Mouse (Mus musculus) embryonic facial prominence, embryonic 12.5 days (tissue): ENCODE measurements around the gene Sumo1. TPM values are rescaled to one million over a fixed set of nuclear protein-coding genes. Genes with fewer than 3 reads are reported as not detected.

Experiments used
- ATAC-seq: fragments of 200-750 bp; cut with Nextera tagmentation; 2 replicates; pipeline ENCODE4 v1.8.0; 2017; ENCODE audit not compliant: insufficient number of reproducible peaks, insufficient read depth, low FRiP score, low TSS enrichment
- H3K27ac ChIP-seq: fragments of 300-500 bp; sonication (generic); 2 replicates; pipeline ENCODE4 v1.5.1; 2016; ENCODE audit warnings: mild to moderate bottlenecking
- H3K27me3 ChIP-seq: fragments of 300-500 bp; sonication (generic); 2 replicates; pipeline ENCODE4 v1.6.1; 2016; ENCODE audit warnings: mild to moderate bottlenecking, moderate library complexity
- H3K36me3 ChIP-seq: fragments of 300-500 bp; sonication (generic); 2 replicates; pipeline ENCODE4 v1.6.1; 2016; ENCODE audit warnings: mild to moderate bottlenecking
- H3K4me1 ChIP-seq: fragments of 300-500 bp; sonication (generic); 2 replicates; pipeline ENCODE4 v1.6.1; 2016
- H3K4me2 ChIP-seq: fragments of 300-500 bp; sonication (generic); replicated peaks from 2 replicates; pipeline ENCODE4 v1.6.1; 2016; ENCODE audit warnings: mild to moderate bottlenecking, moderate library complexity
- H3K4me3 ChIP-seq: fragments of 300-500 bp; sonication (generic); 2 replicates; pipeline ENCODE4 v1.5.1; 2016; ENCODE audit warnings: mild to moderate bottlenecking
- H3K9ac ChIP-seq: fragments of 300-500 bp; sonication (generic); 2 replicates; pipeline ENCODE4 v1.6.1; 2016; ENCODE audit warnings: mild to moderate bottlenecking, moderate library complexity
- H3K9me3 ChIP-seq: fragments of 300-500 bp; sonication (generic); 2 replicates; pipeline ENCODE4 v1.6.1; 2016; ENCODE audit warnings: mild to moderate bottlenecking, moderate library complexity
- WGBS: fragments of 180-500 bp; shearing (Covaris S2); methylation state at CpG from one replicate; pipeline ENCODE4 v1.1.7; 2016; 5-methylcytosine and 5-hydroxymethylcytosine counted together
- polyA plus RNA-seq: library from polyadenylated mRNA; unstranded; fragments of >200 nt; fragmentation: Nextera tagmentation; extraction: Ambion mirVana; gene quantifications from 2 replicates; pipeline ENCODE4 v1.2.1, GENCODE M21; 2016

Gene Sumo1
- polyA plus RNA-seq, 1 experiment from 2014 or later: 494 TPM

DNA sequence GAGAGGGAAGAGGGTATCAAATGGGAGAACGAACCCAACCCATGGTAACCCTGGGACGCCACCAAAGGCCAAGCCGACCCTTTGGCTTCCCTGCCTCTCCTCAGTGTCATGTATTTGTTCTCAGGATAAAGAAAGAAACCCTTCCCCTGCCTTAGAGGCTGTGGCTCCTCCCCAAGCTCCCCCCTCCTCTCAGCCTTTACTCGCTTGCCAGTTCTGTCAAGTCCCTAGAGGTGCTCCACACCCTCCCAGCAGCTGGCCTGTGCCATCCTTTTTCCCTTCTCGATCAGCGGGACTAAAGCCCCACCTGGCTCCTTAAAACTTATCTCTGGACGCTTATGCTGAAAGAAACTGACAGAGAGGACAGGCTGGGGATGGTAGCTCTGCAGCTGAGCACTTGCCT is 63.6 kb downstream of the Sumo1 start:
- Histone ChIP-seq H3K9me3 (no peaks in the 10 kb centered on the region), H3K4me2 (no peak overlapping the region), H3K9ac (no peak overlapping the region), H3K4me1 (no peaks in the 10 kb centered on the region), H3K36me3 (no peaks in the 10 kb centered on the region), H3K27ac (no peak overlapping the region), H3K4me3 (no peak overlapping the region), H3K27me3 (no peaks in the 10 kb centered on the region)
- 57% methylated on average over 7 of the region's 7 CpGs for WGBS
- no peak for ATAC-seq

DNA sequence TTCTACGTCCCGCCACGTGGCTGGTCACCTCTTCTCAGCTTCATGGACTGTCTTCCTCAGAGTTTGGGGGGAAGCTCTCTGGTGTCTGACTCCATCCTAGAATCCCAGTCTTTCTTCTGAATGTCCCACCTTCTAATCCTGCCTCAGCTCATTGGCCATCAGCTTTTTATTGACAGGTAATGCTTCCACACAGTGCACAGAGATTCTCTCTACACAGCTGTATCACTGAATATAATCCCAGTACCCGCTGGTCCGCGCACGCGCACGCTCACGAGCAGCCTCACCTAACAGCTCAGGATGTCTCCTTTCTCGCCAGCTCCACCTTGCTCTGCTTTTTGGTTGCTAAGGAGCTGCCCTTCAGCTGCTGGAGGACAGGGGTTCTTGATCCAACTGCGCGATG is 64.2 kb downstream of the Sumo1 start:
- no peaks in the 10 kb centered on the region for H3K4me1 ChIP-seq
- no peak overlapping the region for H3K9ac ChIP-seq
- no peaks in the 10 kb centered on the region for H3K9me3 ChIP-seq
- H3K4me3 ChIP-seq: no peak overlapping the region
- no peak overlapping the region for H3K27ac ChIP-seq
- no peak for ATAC-seq
- H3K36me3 ChIP-seq: no peaks in the 10 kb centered on the region
- no peaks in the 10 kb centered on the region for H3K27me3 ChIP-seq
- no peak overlapping the region for H3K4me2 ChIP-seq
- WGBS: 89% methylated on average over 13 of the region's 13 CpGs

DNA sequence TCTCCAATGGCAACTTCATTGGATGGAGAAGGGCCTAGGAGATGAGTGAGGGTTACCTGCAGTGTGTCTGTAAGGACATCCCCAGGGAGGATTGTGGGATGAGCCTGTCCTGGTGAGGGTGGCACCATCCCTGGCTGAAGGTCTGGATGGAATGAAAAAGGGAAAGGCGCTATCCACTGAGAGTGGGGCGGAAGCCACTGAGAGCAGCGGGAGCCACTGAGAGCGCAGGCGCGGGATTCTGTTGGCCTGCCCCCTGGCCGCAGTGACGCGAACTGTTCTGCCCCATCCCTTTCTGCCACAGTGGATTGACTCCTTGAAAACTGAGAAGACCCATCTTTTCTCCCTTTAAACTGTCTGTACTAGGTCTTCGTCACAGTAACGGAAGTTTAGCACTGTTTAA is 66.7 kb downstream of the Sumo1 start:
- no peak overlapping the region for H3K27ac ChIP-seq
- peak overlapping the region; percentile 28; the same call in 1 of the 2 replicates for H3K4me2 ChIP-seq

DNA sequence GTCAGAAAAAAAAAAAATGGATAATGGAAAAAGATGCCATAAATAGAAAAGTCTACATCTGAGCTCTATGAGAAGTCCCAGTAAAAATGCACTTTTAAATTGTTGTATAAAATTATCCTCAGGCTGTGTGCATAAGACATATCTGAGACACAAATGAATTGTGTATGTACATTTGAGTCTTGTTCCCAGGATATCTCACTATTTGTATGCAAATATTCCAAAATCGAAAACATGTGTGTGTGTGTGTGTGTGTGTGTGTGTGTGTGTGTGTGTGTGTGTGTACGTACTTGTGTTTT is 67.3 kb downstream of the Sumo1 start:
- 74% methylated on average over 2 of the region's 2 CpGs for WGBS
- Histone ChIP-seq H3K36me3 (no peaks in the 10 kb centered on the region), H3K9ac (no peak overlapping the region), H3K9me3 (no peaks in the 10 kb centered on the region), H3K4me2 (no peak overlapping the region), H3K4me3 (no peak overlapping the region), H3K4me1 (no peaks in the 10 kb centered on the region), H3K27ac (no peak overlapping the region), H3K27me3 (no peaks in the 10 kb centered on the region)
- no peak for ATAC-seq

More for the DNA sequence above, 66.7 kb downstream of the Sumo1 start:
- ATAC-seq: no peak
- peak overlapping the region; percentile 10; the same call in 1 of the 2 replicates for H3K9ac ChIP-seq
- WGBS: 18% methylated on average over 11 of the region's 11 CpGs
- H3K9me3 ChIP-seq: no peaks in the 10 kb centered on the region
- H3K4me1 ChIP-seq: no peaks in the 10 kb centered on the region
- H3K36me3 ChIP-seq: no peaks in the 10 kb centered on the region
- H3K4me3 ChIP-seq: no peak overlapping the region
- no peaks in the 10 kb centered on the region for H3K27me3 ChIP-seq

DNA sequence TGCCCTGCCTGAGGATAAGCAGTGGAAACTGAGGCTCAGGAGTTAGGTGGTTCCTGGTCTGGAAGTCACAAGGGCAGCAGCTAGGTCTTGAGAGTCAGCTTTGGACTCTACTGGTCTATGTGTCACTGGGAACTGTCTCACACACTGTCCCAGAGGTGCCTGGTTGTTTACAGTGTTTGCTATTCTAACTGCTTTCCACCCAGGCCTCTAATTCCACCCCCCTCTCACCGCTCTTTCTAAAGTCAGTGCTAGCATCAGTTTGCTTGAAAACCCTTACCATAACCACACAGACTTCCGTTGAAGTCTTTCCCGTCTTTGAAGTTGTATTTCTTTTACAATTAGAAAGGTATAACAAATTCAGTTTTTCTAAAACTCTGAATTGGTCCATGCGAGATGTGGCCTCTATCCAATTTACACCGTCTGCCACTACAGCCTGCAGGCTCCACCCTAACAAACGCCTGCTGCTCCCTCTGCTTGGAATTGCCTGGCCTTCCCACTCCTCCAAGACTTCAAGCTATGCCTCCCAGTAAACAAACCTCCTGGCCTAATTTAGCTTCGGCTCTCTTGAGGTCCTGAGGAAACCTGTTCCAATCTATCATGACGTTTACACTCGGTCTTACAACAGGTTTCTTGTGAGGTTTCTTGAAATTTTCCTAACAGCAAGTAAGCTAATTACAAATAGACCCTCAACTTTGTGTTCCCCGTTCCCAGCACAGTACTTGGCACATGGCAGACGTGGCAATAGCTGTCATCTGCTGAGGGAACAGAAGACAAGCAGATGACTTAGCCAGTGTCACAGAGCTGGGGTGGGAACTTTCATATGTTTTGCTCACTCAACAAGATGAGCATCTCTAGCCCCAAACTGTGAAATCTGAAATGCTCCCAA is 67.9 kb downstream of the Sumo1 start:
- H3K9me3 ChIP-seq: no peaks in the 10 kb centered on the region
- no peak for ATAC-seq
- no peaks in the 10 kb centered on the region for H3K27me3 ChIP-seq
- H3K27ac ChIP-seq: no peak overlapping the region
- no peaks in the 10 kb centered on the region for H3K4me1 ChIP-seq
- H3K4me2 ChIP-seq: no peak overlapping the region
- no peak overlapping the region for H3K9ac ChIP-seq
- no peaks in the 10 kb centered on the region for H3K36me3 ChIP-seq
- WGBS: 55% methylated on average over 11 of the region's 11 CpGs
- H3K4me3 ChIP-seq: no peak overlapping the region

DNA sequence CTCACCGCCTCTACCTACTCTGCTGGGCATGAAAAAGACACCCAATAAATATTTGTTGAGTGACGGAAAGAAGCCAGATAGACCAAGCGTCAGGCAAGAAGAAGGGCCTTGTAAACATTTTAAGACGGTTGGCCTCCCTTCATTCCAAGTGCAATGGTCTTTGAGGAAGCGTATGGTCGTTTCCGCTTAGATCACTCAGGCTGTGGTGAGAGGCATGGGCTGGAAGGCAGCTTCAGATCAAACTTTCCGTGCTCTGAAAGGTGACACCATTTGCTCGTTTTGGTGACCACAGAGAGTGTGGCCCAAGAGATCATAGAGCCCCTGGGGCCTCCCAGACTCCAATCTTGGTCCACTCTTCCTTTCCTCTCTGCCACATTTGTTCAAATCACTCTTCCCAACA is 75.0 kb downstream of the Sumo1 start:
- Histone ChIP-seq H3K9me3 (no peaks in the 10 kb centered on the region), H3K36me3 (no peaks in the 10 kb centered on the region), H3K9ac (no peak overlapping the region), H3K4me2 (no peak overlapping the region), H3K4me1 (0 out of 2 replicates have a peak, but pooled peaks cover 3% of the 10 kb centered on the region), H3K4me3 (no peak overlapping the region), H3K27me3 (peaks cover 15% of the 10 kb centered on the region), H3K27ac (no peak overlapping the region)
- ATAC-seq: no peak
- 76% methylated on average over 9 of the region's 9 CpGs for WGBS

DNA sequence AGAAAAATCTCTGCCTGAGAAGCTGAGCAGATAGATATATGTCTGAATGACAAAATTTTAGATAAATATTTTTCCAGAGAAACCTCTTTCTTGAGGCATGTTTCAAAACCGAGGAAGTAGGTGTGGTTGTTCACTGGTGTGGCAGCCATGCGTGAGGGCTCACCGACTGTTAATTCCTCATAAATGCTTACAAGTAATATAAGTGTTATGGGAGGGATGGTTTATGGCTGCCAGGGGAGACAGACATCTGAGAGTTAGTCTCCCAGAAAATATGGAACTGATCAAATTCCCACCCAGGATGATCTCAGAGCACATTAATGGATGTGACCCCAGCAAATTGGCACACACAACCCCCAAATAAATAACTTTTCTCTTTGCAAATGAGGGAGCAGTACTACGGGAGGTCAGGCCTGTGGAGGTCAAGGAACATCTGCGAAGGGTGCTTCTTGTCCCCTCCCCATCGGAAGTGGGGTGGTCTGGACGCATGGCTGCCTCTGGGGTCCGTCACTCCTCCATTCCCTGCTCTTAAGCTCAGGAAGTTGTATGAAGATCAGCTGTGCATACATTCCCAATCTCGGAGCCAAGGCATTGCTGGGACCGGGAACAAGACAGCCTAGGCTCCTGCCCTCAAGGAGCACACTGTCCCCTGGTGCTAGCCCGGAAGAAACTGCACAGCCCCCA is 75.9 kb downstream of the Sumo1 start:
- H3K4me2 ChIP-seq: no peak overlapping the region
- H3K27me3 ChIP-seq: peaks cover 15% of the 10 kb centered on the region
- ATAC-seq: no peak
- H3K4me1 ChIP-seq: 0 out of 2 replicates have a peak, but pooled peaks cover 3% of the 10 kb centered on the region
- H3K27ac ChIP-seq: no peak overlapping the region
- no peak overlapping the region for H3K4me3 ChIP-seq
- WGBS: 63% methylated on average over 11 of the region's 11 CpGs
- H3K36me3 ChIP-seq: no peaks in the 10 kb centered on the region
- H3K9me3 ChIP-seq: no peaks in the 10 kb centered on the region
- H3K9ac ChIP-seq: no peak overlapping the region

DNA sequence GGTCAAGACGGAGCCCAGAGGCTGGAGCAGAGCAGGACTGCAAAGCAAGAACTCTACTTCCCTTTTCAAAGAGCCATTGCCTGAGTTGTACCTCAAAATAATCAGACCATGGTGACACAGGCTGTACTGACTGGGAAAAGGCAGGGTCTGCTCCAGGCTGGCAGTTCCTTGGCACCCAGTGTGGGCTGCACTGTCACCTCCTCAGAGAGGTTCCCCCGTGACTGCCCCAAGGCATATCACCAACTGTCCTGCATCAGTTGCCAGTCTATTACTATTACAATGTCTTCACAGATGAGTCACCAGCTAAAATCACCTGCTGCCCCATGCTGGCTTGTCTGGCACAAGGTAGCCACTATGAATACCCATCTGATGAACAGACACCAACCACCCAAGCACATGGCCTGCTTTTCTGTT is 77.0 kb downstream of the Sumo1 start:
- no peak overlapping the region for H3K27ac ChIP-seq
- no peak for ATAC-seq
- H3K4me1 ChIP-seq: 0 out of 2 replicates have a peak, but pooled peaks cover 3% of the 10 kb centered on the region
- H3K36me3 ChIP-seq: no peaks in the 10 kb centered on the region
- no peak overlapping the region for H3K4me2 ChIP-seq
- no peaks in the 10 kb centered on the region for H3K9me3 ChIP-seq
- peaks cover 15% of the 10 kb centered on the region for H3K27me3 ChIP-seq
- H3K9ac ChIP-seq: no peak overlapping the region
- H3K4me3 ChIP-seq: no peak overlapping the region
- WGBS: 69% methylated on average over 2 of the region's 2 CpGs

DNA sequence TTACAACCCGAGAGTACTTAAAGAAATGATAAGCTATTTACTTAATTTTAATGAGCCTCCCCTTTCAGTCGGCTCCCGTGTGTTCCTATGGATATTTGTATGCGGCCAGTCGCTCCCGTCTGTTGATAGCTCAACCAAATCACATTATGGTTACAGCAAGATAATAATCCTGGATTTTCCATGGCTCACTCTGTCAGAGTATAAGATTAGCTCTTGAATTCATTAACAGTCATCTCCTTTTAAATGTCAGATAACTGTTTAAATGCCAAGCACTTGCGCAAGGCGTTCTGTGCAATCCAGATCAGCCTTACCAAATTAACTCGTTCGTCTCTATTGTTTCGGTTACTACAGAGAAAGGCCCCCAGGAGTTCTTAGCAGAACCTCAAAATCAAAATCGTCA is 77.8 kb downstream of the Sumo1 start:
- Histone ChIP-seq H3K4me2 (peak overlapping the region; percentile 30; the same call in 1 of the 2 replicates), H3K4me1 (0 out of 2 replicates have a peak, but pooled peaks cover 3% of the 10 kb centered on the region), H3K9me3 (no peaks in the 10 kb centered on the region), H3K27ac (no peak overlapping the region), H3K4me3 (no peak overlapping the region; the same call in 1 of the 2 replicates), H3K36me3 (no peaks in the 10 kb centered on the region), H3K9ac (no peak overlapping the region), H3K27me3 (peaks cover 15% of the 10 kb centered on the region)
- ATAC-seq: no peak
- 24% methylated on average over 12 of the region's 12 CpGs for WGBS

DNA sequence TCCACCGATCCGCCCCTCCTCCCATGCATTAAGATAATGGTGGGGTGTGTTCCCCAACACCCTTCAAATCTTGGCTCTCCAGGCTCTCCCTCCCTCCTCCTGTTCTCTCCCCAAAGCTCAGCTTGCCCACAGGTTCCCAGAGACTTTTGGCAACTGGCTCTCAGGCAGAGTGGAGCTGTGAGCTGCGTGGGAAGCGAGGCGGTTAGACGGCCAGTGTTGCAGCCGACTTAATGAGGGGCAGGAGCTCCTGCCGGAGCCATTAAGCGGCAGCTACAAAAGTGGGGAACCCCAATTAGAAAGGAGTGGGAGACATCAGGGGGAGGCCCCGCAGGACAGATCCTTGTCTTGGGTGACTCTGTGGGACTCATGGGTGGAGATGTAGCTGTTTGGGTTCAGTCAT is 78.3 kb downstream of the Sumo1 start:
- Histone ChIP-seq H3K9me3 (no peaks in the 10 kb centered on the region), H3K4me2 (peak overlapping the region; percentile 30), H3K4me1 (0 out of 2 replicates have a peak, but pooled peaks cover 3% of the 10 kb centered on the region), H3K36me3 (no peaks in the 10 kb centered on the region), H3K4me3 (no peak overlapping the region; the same call in 1 of the 2 replicates), H3K27me3 (peaks cover 15% of the 10 kb centered on the region), H3K27ac (no peak overlapping the region), H3K9ac (no peak overlapping the region)
- ATAC-seq: no peak
- WGBS: 9% methylated on average over 10 of the region's 10 CpGs

DNA sequence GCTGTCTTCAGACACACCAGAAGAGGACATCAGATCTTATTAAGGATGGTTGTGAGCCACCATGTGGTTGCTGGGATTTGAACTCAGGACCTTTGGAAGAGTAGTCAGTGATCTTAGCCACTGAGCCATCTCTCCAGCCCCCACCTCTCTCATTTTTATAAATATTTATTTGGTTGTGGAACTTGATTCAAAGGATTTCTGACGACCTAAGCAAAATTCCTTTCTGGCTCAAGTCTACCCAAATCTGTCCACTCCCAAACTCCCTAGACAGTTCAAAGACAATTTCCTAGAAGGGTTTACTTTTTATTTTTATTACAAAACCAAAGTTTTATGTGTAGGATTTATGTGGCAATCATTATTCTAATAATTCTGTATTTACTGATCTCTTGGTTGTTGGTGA is 81.4 kb downstream of the Sumo1 start:
- H3K4me3 ChIP-seq: no peak overlapping the region
- 0 out of 2 replicates have a peak, but pooled peaks cover 7% of the 10 kb centered on the region for H3K4me1 ChIP-seq
- peaks cover 15% of the 10 kb centered on the region for H3K27me3 ChIP-seq
- H3K27ac ChIP-seq: no peak overlapping the region
- 59% methylated on average over 1 of the region's 1 CpGs for WGBS
- H3K9ac ChIP-seq: no peak overlapping the region
- no peaks in the 10 kb centered on the region for H3K36me3 ChIP-seq
- no peak for ATAC-seq
- H3K9me3 ChIP-seq: no peaks in the 10 kb centered on the region
- H3K4me2 ChIP-seq: no peak overlapping the region
